Mouse (Mus musculus) urinary bladder, postnatal 14 days (tissue): ENCODE data around the gene Plcb1.
"Not testable (repeated sequence)": the region's sequence is repeated elsewhere in the genome, so short reads cannot be mapped to it uniquely, and the experiment has no call there.

Source experiments
- DNase-seq: peaks from one replicate; pipeline ENCODE4 v3.0.0; 2021; ENCODE audit warnings: low spot score

The Plcb1 gene

DNA sequence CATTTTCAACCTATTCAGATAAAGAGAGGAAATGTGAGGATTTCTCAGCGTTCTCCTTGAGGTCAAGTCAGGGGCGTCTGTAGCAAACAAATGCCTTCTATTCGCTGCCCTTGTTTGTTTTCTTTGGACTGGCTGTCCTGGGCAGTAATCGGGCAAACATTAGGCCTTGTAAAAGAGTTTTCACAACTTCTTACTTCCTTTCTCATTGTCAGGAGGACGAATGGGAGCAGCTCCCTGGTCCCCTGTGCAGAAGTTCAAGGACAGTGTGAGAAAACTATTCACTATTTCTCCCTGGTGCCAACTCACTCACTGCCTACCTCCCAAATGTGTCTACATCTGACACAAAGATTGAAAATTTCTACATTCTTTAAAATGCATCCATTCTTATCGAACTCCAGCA lies 188.8 kb downstream of the Plcb1 start:
- DNase-seq = no peak

DNA sequence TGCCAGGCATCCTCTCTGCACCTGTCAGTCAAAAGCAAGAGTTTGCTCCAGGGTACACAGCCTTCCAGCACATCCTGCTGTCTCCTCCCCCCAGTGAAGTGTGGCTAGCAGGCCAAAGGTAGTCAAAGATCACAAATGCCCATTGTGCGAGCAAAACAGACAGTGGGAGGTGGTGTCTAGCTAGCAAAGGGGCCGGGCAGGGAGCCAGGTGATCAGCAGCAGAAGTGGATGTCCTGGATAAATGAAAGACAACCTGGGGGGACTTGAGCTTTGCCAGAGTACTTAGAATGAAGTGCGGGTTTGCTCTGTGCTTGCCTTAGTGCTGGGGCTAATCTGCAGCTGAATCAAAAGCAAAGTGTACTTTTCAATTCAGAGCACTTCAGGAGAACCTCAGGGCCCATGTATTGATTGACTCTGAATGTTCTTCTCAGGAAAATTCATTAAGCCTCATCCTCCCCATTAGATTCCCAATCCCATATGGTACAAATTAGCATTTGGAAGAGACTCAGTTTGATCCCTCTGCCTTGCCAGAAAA lies 191.0 kb downstream of the Plcb1 start:
- DNase-seq = no peak

DNA sequence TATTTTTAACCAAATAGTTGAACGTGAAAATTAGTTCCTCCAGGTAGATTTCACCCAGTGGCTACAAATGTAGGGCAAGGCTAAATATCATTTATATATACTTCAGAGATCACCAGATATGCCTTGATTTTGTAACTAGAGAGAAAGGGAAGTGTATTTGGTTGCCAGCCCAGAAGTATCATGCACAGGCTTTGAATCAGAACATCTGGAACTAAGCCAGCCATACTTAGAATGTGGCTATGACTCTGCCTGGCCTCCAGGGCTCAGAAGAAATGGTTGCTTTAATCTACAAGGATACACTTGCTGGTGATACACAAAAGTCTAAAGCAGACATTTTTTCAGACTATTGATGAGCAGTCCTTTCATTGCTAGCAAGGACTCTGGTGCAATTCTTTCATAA lies 191.8 kb downstream of the Plcb1 start:
- no peak for DNase-seq

DNA sequence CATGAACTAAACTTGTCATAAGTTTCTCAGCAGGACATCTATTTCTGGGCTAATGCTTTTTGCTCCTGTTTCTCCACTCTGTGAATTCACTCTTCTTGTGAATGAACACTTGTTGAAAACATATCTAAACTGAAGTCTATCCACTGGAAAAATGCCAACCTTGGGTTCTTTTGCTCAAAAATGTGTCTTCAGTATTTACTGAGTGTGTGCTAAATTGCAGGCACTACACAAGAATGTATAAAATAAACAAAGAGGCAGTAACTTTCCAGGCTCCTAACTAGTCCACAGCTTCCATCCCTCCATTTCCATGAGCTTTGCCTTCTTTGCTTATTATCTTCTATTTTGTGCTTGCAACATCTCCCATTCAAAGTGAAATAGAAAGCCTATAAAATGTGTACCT lies 195.5 kb downstream of the Plcb1 start:
- no peak for DNase-seq

DNA sequence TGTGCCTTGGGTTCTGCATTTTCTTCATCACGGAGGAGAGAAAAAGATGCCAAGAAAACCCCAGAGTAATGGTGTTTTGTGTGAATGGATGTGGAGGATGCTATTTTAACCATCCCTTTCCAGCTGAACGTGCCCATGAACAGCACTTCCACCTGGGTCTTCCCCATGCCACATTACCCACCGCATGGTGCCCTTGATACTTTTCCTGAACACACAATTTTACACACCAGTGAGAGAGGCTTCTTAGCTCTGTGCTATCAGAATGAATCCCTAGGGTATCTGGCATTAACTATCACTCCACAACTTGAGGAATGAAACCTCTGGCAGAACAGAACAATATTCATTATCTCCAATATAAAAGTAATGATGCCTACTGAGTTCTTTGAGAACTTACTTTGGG lies 199.0 kb downstream of the Plcb1 start:
- DNase-seq = no peak

- DNase-seq = no peak
Observed at GRCm38 (mm10) chr2:134987978-134988377, 202.1 kb downstream of the Plcb1 start.

DNA sequence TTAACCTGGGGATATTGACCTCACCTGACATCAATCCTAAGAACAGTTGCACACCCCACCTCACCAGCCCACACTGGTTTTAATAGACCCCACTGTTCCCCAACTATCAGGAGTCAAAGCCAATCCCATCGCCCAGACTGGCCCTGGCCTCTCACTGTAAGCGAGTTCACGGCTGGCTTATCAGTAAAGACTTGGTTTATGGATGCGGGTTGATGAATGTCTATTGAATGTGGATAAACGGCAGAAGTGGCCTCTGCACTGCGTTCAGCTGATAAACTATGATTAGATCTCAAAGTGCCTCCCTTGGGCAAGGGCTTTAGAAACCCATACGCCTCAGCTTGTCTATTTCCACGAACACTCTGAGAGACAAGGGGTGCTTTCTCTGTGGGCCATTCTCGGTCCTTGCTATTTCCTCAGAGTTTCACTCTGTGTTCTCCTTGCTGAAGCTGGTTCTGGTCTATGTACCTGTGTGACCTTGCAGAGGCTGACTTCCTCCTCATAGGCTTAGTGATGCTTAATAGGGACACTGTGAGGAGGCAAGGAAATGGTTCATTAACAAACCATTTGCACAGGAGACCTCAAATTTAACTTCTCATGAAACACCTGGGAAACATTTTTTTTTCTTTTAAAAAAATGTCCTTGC lies 203.9 kb downstream of the Plcb1 start:
- no peak for DNase-seq

DNA sequence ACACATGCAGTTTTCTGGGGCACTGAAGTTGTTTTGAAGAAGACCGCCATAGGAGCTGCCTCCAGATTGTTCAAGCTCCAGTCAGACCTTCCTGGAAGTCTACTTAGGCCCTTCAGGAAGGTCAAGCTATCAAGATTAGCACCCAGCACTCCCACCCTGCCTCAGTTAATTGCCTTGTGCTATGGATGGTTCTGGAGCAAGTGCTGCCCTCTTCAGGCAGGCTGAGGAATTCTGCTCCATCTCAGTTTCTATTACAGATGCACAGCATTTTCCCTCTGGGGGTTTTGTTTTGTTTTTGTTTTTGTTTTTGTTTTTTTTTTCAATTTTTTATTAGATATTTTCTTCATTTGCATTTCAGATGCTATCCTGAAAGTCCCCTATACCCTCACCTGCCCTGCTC lies 221.3 kb downstream of the Plcb1 start:
- DNase-seq = no peak

DNA sequence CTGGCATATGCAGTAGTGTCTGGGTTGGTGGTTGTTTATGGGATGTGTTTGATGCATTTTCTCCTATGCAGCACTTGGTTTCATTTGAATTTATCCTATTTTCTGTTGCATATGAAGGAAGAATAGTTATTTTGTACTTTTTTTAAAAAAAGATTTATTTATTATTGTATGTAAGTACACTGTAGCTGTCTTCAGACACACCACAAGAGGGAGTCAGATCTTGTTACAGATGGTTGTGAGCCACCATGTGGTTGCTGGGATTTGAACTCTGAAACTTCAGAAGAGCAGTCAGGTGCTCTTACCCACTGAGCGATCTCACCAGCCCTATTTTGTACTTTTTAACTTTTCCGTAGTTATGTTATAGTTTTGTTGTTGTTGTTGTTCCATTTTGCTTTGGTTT lies 222.0 kb downstream of the Plcb1 start:
- not testable (repeated sequence) for DNase-seq

DNA sequence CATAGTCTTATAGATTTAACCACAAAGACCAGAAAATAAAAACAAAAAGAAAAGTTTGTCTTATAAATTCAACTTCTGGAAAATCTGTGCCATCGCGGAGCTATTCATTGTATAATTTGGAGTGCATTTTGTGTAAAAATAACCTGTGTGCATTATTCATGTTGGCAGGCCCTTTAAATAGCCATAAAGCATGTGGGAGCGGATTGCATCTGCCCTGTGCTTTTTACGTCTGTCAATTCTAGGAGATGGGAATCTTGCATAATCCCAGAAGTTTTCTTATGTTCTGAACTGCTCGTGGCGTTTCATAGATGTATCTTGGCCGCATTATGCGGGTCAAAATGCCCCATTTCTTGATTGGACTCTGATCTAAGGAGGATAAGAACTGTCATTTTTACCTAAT lies 224.5 kb downstream of the Plcb1 start:
- DNase-seq = no peak

GRCm38 (mm10) chr2:135015501-135015900 lies 229.6 kb downstream of the Plcb1 start:
- DNase-seq = no peak

DNA sequence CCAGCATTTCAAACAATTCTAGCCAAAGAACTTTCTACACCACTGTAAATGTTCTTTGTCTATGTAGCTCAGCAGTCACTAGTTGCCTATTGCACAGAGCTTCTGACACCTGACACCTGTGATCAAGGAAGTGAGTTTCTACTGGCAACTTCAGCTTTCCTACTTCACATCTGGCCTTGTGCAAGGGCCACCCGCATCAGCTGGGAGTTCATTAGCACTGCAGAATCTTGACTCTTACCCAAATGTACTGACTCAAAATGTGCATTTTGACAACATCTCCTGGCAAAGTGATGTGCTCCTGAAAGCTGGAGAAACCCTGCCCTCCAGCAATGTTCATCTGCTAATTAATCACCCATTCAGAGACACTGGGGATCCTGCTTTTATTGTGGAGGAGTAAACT lies 232.4 kb downstream of the Plcb1 start:
- DNase-seq = no peak

GRCm38 (mm10) chr2:135018708-135019107 lies 232.8 kb downstream of the Plcb1 start:
- DNase-seq = no peak

- DNase-seq = no peak
Observed at GRCm38 (mm10) chr2:135019588-135019987, 233.7 kb downstream of the Plcb1 start.

DNA sequence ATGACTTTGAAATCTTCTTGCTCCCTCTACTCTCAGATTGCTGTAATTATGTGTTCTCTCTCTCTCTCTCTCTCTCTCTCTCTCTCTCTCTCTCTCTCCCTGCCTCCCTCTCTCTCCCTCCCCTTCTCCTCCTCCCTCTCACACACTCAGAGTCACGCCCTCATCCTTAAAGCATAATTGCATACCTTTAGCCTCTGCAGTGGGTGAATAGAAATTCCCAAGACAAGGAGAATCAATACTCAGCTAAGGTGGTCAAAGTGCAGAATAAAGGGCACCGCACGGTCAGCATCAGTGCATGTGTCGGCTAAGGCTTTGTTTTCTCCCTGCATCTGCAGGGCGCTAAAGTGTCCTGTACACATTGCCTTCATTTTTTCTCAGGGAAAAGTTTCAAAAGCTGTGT lies 243.4 kb downstream of the Plcb1 start:
- no peak for DNase-seq

DNA sequence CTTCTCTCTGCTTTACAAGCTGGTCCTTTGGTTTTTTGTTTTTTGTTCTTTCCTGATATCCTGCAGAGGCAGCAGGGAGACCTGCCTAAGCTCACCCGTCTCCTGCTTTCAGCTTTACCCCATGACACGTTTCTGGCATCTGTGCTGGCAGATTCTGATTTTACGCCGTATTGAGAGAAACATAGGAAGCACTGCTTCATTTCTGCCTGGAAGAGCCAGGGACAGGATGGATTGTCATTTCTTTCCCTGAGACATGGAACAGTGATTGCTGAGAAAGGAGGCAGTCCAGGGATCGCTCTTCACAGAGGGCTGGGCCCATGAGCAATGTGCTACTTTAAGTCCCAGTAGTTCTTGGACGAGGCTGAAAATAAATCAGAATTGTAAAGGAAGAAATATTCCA lies 243.8 kb downstream of the Plcb1 start:
- no peak for DNase-seq

DNA sequence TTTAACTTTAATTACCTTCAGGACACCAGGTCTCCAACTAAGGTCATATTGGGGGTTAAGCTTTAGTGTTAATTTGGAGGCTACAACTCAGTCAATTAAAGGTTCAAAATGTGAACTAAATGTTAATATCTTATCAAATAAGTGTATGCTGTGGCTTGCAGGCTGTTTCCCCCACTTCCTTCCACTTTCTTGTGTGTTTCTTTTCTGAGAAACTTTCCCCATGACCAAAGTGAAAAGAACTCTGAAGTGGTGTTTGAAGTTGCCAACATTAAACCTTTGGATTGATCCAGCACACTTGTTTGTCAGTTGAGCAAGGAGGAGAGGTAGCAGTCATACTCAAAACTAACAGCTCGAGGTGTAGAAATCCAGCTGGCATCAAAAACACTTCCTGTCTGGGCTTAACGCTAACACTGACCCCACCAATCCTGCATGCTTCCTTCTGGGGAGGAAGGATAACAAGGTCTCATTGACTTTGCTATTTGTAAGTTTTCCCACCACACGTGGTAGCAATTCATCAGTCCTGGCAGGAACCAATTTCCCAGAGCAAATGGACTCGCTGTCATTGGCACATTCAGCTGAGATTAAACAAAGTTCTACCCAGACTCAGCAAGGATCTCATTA lies 249.9 kb downstream of the Plcb1 start:
- DNase-seq = no peak

- no peak for DNase-seq
Observed at GRCm38 (mm10) chr2:135048791-135049190, 262.9 kb downstream of the Plcb1 start.

DNA sequence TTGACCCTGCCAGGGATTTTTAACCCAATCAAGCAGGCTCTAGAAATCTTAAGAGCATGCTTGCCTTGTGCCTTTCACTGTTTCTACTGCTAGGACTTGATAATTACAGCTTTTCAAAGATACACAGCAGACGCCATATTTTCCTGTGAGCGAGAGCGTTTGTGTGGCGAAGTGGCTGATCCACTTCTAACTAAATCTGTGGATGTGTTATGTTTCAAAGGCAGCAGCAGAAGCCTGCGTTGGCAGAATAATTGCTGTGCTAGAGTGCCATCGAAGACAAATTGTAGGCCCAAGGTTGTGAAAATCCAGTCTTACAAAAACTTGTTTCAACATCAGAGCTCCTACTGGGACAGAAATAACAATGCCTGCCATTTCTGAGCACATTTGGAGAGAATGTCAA lies 263.4 kb downstream of the Plcb1 start:
- DNase-seq = no peak

DNA sequence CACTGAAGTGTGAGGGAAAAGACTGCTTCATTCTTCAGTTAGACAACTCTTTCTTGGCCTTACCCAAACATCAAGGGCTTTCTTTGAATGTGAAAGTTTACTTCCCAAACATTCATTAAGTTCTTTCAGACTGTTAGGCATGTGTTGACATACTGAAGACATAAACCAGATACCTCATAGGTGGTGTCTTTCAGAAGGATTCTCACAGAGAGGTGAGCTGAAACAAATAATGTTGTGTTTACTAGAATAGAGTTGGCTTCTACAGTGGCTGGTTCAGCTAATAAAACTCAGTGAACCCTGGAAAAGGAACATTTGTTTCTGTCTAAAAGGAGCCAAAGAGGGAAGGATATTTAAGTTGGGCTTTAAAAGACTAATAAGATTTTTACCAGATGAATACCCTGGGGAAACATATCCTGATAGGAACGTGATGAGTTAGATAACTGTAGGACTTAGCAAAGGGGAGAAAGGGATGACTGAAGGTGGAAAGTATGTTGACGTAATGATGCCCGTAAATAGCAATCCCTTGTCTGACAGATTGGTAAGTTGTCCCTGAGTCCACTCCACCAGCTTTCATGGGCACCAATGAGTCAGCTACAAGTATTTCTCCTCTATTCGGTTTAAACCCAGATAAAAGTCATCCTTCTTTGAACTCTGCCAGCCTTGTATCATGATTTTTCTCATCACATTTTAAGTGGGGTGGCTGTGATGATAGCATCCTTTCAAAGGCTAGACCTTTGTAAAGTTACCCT lies 265.8 kb downstream of the Plcb1 start:
- DNase-seq = no peak

DNA sequence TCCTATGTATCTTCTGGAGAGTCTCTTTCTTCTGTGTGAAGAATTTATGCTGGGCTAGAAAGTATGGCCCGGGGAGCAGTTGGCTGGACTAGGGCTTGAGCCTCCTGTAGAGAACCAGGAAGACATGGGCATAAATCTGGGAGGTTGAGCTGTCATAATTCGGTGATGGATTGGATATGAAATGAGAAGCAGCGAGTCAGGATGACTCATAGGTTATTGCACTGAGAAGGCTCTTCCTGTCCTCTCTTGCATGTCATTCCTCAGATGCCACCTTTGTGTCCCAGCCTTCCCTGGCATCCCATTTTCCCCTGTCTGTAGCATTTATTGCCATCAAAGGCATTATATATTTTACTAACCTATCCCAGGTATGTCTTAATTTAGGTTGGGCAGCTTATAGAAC lies 267.5 kb downstream of the Plcb1 start:
- no peak for DNase-seq

DNA sequence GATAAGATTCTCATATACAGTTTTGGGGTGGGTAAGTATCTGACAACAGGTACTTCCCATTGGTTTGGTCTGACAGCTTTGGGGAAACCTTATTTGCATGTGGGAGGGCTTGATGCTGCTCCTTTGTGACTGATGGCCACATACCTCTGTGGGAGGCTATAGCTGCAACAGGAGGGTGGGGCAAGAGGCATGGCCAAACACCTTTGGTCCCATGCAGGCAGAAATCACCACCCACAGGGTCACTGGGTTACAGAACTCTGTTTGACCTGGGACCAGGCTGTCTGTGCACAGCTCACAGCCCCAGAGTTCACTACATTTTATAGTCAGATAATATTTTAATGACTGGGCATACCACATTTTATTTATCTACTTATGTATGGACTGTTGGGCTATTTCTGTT lies 281.6 kb downstream of the Plcb1 start:
- no peak for DNase-seq

- DNase-seq = no peak
Observed at GRCm38 (mm10) chr2:135071349-135071748, 285.5 kb downstream of the Plcb1 start.
